Mouse (Mus musculus) C2C12 (cell line): ENCODE data around the gene Sh3pxd2a. TPM values are rescaled to one million over a fixed set of nuclear protein-coding genes. Genes with fewer than 3 reads are reported as not detected.
A peak's percentile ranks its signal among the peaks of the same experiment; 100 is the strongest.

Source experiments
- H3K27me3 ChIP-seq: one replicate; pipeline ENCODE4 v1.6.1; 2011; ENCODE audit not compliant: control insufficient read depth, insufficient read depth, insufficient read length
- H3K36me3 ChIP-seq: one replicate; pipeline ENCODE4 v1.6.1; 2011; ENCODE audit not compliant: control insufficient read depth, insufficient read depth
- H3K4me3 ChIP-seq: one replicate; pipeline ENCODE4 v1.5.1; 2011; ENCODE audit warnings: mild to moderate bottlenecking, control low read depth; ENCODE audit not compliant: poor library complexity, insufficient read depth, severe bottlenecking
- H3K79me2 ChIP-seq: one replicate; pipeline ENCODE4 v1.6.1; 2011; ENCODE audit not compliant: control insufficient read depth, insufficient read depth
- H3K79me3 ChIP-seq: one replicate; pipeline ENCODE4 v1.6.1; 2011; ENCODE audit warnings: low read depth, control low read depth
- H3ac ChIP-seq: one replicate; pipeline ENCODE3; 2011; ENCODE audit warnings: low read depth; ENCODE audit not compliant: control insufficient read depth, insufficient read length
- CEBPB ChIP-seq: IDR thresholded peaks from one replicate; pipeline ENCODE4 v1.6.1; 2011; ENCODE audit warnings: low read depth, mild to moderate bottlenecking, control low read depth, moderate library complexity
- CTCF ChIP-seq: IDR thresholded peaks from one replicate; pipeline ENCODE4 v1.5.1; 2011; ENCODE audit not compliant: control insufficient read depth, insufficient read depth, insufficient read length
- FOSL1 ChIP-seq: IDR thresholded peaks from one replicate; pipeline ENCODE4 v1.8.0; 2011; ENCODE audit warnings: mild to moderate bottlenecking, low read length; ENCODE audit not compliant: poor library complexity, insufficient read depth, severe bottlenecking
- MAX ChIP-seq: IDR thresholded peaks from one replicate; pipeline ENCODE4 v1.6.1; 2011; ENCODE audit warnings: mild to moderate bottlenecking, control low read depth
- MYOD1 ChIP-seq: IDR thresholded peaks from one replicate; pipeline ENCODE4 v1.6.1; 2011; ENCODE audit warnings: low read depth; ENCODE audit not compliant: control insufficient read depth, insufficient read length
- MYOG ChIP-seq: IDR thresholded peaks from one replicate; pipeline ENCODE4 v1.6.1; 2011; ENCODE audit not compliant: control insufficient read depth, insufficient read length; ENCODE audit errors: extremely low read depth
- USF1 ChIP-seq: IDR thresholded peaks from one replicate; pipeline ENCODE4 v1.6.1; 2011; ENCODE audit warnings: low read depth, mild to moderate bottlenecking, control low read depth, moderate library complexity
- polyA plus RNA-seq: library from polyadenylated mRNA; unstranded; fragments of >200 nt; fragmentation: generic; extraction: Trizol; gene quantifications from one replicate; pipeline ENCODE4 v1.2.1, GENCODE M21; 2012; ENCODE audit warnings: missing spikeins

Sh3pxd2a gene
- polyA plus RNA-seq, 1 experiment, result 22.2 TPM

DNA sequence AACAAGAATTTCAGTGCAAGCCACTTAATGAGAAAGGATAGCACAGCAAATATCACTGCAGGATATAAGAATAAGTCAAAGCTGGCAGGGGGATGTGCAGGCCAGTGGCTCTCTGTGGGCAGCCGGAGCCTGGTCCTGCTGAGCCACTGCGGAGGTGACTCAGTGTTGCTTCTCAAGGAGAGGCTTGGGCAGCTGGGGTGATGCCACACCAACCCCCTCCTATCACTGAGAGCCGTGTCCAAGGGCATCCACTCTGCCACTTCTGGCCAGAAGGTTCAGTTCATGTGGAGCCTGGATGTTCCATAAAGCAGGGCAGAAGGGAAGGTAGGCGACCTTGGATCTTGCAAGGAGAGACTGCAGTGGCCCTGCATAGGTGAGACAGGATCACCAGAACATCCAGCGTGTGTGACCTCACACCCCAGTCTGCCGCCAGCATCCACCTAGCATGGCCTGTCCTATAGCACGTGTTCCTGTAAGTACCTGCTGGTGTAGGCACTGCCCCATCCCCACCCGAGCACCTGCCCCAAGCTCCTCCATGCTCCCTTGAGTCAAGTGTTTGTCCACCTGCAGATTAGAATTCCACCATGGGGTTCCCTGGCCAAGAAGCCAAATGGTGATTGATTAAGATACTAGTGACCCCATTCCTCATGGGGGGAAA is 89.2 kb downstream of the Sh3pxd2a start:
- H3K79me2 ChIP-seq, result no peaks in the 10 kb centered on the region
- H3K79me3 ChIP-seq, result no peaks in the 10 kb centered on the region
- TF ChIP-seq MYOG (no peak), USF1 (no peak), CEBPB (no peak), FOSL1 (no peak), MAX (no peak), CTCF (no peak), MYOD1 (no peak)
- H3K36me3 ChIP-seq, result no peaks in the 10 kb centered on the region
- no peak overlapping the region for H3K4me3 ChIP-seq
- H3ac ChIP-seq, result no peak overlapping the region
- H3K27me3 ChIP-seq, result no peaks in the 10 kb centered on the region

DNA sequence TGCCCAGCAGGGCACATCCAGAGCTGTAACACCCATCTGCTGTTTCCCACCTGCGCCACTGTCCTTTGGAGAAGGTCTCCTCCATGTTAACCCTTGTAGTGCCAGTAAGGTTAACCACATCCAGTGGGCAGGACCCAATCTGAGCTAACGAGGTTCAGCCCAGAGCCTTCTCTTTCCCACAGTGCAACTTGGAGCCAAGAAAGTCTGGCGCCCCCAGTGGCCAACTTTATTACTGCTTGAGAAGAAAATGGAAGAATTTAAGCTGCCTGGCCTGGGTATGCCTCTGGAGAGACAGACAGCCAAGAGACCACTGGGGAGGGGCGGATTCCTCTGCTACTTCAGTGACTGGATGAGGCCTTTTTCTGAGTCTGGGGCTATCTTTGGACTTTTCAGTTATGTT is 89.8 kb downstream of the Sh3pxd2a start:
- TF ChIP-seq USF1, result no peak
- TF ChIP-seq MYOG, result no peak
- no peak for TF ChIP-seq CEBPB
- peak; percentile 2 for TF ChIP-seq CTCF
- no peak for TF ChIP-seq MAX
- TF ChIP-seq MYOD1, result no peak
- H3K79me2 ChIP-seq, result no peaks in the 10 kb centered on the region
- H3K4me3 ChIP-seq, result no peak overlapping the region
- no peaks in the 10 kb centered on the region for H3K27me3 ChIP-seq
- H3ac ChIP-seq, result no peak overlapping the region
- H3K36me3 ChIP-seq, result no peaks in the 10 kb centered on the region
- H3K79me3 ChIP-seq, result no peaks in the 10 kb centered on the region

DNA sequence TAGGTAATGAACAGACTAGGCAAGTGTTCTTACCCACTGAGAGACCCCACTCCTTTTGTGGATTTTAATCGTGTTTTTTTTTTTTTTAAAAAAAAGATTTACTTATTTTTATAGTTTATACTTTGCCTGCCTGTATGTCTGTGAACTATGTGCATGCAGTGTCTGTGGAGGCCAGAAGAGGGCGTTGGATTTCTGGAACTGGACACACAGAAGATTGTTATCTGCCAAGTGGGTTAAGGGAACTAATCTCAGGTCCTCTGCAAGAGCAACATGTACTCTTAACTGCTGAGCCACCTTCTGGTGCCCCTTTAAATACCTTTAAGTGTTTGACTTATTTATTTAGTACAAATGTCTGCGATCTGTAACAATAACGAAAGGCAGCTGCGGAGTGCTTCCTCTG is 92.2 kb downstream of the Sh3pxd2a start:
- no peak overlapping the region for H3K4me3 ChIP-seq
- H3K36me3 ChIP-seq, result no peaks in the 10 kb centered on the region
- H3K79me3 ChIP-seq, result no peaks in the 10 kb centered on the region
- H3ac ChIP-seq, result no peak overlapping the region
- TF ChIP-seq USF1, result no peak
- no peak for TF ChIP-seq FOSL1
- TF ChIP-seq MAX, result no peak
- TF ChIP-seq MYOG, result no peak
- TF ChIP-seq CEBPB, result no peak
- TF ChIP-seq CTCF, result no peak
- no peak for TF ChIP-seq MYOD1
- H3K27me3 ChIP-seq, result no peaks in the 10 kb centered on the region
- H3K79me2 ChIP-seq, result no peaks in the 10 kb centered on the region

- Histone ChIP-seq H3K27me3 (no peaks in the 10 kb centered on the region), H3K79me2 (no peaks in the 10 kb centered on the region), H3K79me3 (no peaks in the 10 kb centered on the region), H3K36me3 (no peaks in the 10 kb centered on the region), H3K4me3 (no peak overlapping the region), H3ac (no peak overlapping the region)
- TF ChIP-seq FOSL1 (no peak), MYOD1 (no peak), CTCF (no peak), CEBPB (no peak), MYOG (no peak), MAX (no peak), USF1 (no peak)
Observed at GRCm38 (mm10) chr19:47371521-47371920, 92.7 kb downstream of the Sh3pxd2a start.

DNA sequence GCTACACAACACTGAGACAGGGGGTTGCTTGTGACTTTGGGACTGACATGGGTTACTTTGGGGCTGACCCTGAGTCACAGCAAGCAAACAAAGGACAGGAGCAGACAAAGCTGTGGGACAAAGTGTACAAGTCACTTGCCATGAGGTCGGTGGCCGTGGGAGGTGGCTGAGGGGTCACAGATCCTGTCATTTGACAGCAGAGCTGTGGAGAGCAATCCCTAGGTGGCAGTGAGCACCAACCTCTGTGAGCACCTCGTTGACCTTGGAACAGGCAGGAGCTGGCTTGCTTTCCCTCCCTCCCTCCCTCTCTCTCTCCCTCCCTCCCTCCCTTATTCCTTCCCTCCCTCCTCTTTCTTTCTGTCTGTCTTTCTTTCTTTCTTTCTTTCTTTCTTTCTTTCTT is 95.2 kb downstream of the Sh3pxd2a start:
- no peaks in the 10 kb centered on the region for H3K27me3 ChIP-seq
- no peaks in the 10 kb centered on the region for H3K79me2 ChIP-seq
- H3K4me3 ChIP-seq, result no peak overlapping the region
- TF ChIP-seq USF1, result no peak
- no peak for TF ChIP-seq MYOD1
- TF ChIP-seq MYOG, result no peak
- TF ChIP-seq FOSL1, result no peak
- no peak for TF ChIP-seq CEBPB
- TF ChIP-seq MAX, result no peak
- no peak for TF ChIP-seq CTCF
- H3K79me3 ChIP-seq, result no peaks in the 10 kb centered on the region
- H3K36me3 ChIP-seq, result no peaks in the 10 kb centered on the region
- no peak overlapping the region for H3ac ChIP-seq

DNA sequence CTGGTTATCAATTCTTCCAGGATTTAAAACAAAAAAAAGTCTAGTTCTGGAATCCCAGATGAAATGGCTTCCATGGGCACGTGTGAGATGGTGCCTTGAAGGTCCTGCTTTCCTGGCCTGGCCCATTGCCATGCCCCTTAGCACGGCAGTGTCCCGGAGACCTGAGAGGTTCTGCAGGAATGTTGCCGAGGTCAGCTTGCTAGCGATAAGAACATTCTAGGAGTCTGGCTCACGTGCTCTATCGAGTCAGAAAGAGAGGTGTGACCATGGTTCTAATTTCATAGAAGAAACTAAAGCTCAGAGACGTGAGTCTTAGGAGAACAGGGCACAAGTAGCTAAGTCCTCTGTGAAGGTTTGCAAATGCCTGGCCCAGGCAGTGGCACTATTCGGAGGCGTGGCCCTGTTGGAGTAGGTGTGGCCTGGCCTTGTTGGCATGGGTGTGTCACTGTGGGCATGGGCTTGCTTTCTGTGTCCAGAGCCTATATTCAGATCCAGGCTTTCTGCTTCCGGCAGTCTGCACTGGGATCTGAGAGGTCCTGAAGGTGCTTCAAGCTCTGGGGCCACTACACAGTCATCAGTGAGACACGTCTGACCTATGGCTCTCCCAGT is 96.8 kb downstream of the Sh3pxd2a start:
- Histone ChIP-seq H3K79me3 (no peaks in the 10 kb centered on the region), H3K27me3 (no peaks in the 10 kb centered on the region), H3K79me2 (no peaks in the 10 kb centered on the region), H3ac (no peak overlapping the region), H3K36me3 (no peaks in the 10 kb centered on the region), H3K4me3 (no peak overlapping the region)
- TF ChIP-seq MYOG, result no peak
- TF ChIP-seq MAX, result no peak
- TF ChIP-seq USF1, result no peak
- TF ChIP-seq CTCF, result no peak
- no peak for TF ChIP-seq FOSL1
- no peak for TF ChIP-seq MYOD1
- TF ChIP-seq CEBPB, result no peak
